Mouse (Mus musculus) embryonic facial prominence, embryonic 10.5 days (tissue): ENCODE results near the gene Mllt3. TPM values are rescaled to one million over a fixed set of nuclear protein-coding genes. Genes with fewer than 3 reads are reported as not detected.
A peak's percentile ranks its signal among the peaks of the same experiment; 100 is the strongest.

Experiments
- DNase-seq: peaks from one replicate; pipeline ENCODE4 v3.0.0-alpha.2; 2017; ENCODE audit warnings: low spot score
- H3K27ac ChIP-seq: fragments of 300-500 bp; sonication (generic); replicated peaks from 2 replicates; pipeline ENCODE4 v1.5.1; 2016; ENCODE audit warnings: mild to moderate bottlenecking
- H3K27me3 ChIP-seq: fragments of 300-500 bp; sonication (generic); replicated peaks from 2 replicates; pipeline ENCODE4 v1.6.1; 2016; ENCODE audit warnings: low read depth, mild to moderate bottlenecking; ENCODE audit not compliant: poor library complexity, severe bottlenecking
- H3K36me3 ChIP-seq: fragments of 300-500 bp; sonication (generic); replicated peaks from 2 replicates; pipeline ENCODE4 v1.6.1; 2016; ENCODE audit warnings: mild to moderate bottlenecking, moderate library complexity
- H3K4me1 ChIP-seq: fragments of 300-500 bp; sonication (generic); 2 replicates; pipeline ENCODE4 v1.6.1; 2016
- H3K4me3 ChIP-seq: fragments of 300-500 bp; sonication (generic); 2 replicates; pipeline ENCODE4 v1.5.1; 2016; ENCODE audit warnings: mild to moderate bottlenecking, moderate library complexity
- H3K9me3 ChIP-seq: fragments of 300-500 bp; sonication (generic); 2 replicates; pipeline ENCODE4 v1.6.1; 2016; ENCODE audit warnings: mild to moderate bottlenecking
- WGBS: fragments of 180-500 bp; shearing (Covaris S2); methylation state at CpG from one replicate; pipeline ENCODE4 v1.1.7; 2016; 5-methylcytosine and 5-hydroxymethylcytosine counted together
- polyA plus RNA-seq: library from polyadenylated mRNA; unstranded; fragments of >200 nt; fragmentation: Nextera tagmentation; extraction: Ambion mirVana; gene quantifications from 2 replicates; pipeline ENCODE4 v1.2.1, GENCODE M21; 2016

The Mllt3 gene
- polyA plus RNA-seq, 1 experiment from 2014 or later = 55.4 TPM

DNA sequence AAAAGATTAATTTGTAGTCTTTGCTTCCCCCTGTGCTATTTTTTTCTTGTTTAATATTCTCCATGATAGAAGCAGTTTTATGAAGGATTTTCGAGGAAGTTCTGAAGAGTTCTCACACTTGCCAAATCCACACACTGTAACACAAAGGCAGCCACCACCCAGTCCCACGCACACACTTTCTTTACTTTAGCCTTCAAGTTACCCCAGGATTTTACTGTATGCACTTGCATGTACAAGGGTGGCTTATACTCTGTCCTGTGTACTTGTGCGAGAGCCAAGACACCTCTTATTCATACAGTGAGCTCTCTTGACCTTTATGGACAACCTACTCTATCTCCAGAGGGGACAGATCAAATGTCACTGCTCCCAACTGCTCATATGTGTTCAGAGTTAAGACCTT is 209.5 kb downstream of the Mllt3 start:
- Histone ChIP-seq H3K4me3 (no peak overlapping the region), H3K27me3 (no peaks in the 10 kb centered on the region), H3K27ac (no peak overlapping the region), H3K36me3 (peaks cover 9% of the 10 kb centered on the region), H3K4me1 (no peaks in the 10 kb centered on the region), H3K9me3 (no peaks in the 10 kb centered on the region)
- DNase-seq = no peak
- 90% methylated on average over 3 of the region's 3 CpGs for WGBS

GRCm38 (mm10) chr4:87823191-87823590 is 210.0 kb downstream of the Mllt3 start:
- H3K36me3 ChIP-seq = peaks cover 9% of the 10 kb centered on the region
- DNase-seq = no peak
- H3K27ac ChIP-seq = no peak overlapping the region
- no peaks in the 10 kb centered on the region for H3K27me3 ChIP-seq
- WGBS = 86% methylated on average over 6 of the region's 6 CpGs
- H3K4me3 ChIP-seq = no peak overlapping the region
- H3K4me1 ChIP-seq = no peaks in the 10 kb centered on the region
- no peaks in the 10 kb centered on the region for H3K9me3 ChIP-seq

GRCm38 (mm10) chr4:87820911-87821310 is 212.3 kb downstream of the Mllt3 start:
- Histone ChIP-seq H3K36me3 (peaks cover 9% of the 10 kb centered on the region), H3K27ac (no peak overlapping the region), H3K9me3 (no peaks in the 10 kb centered on the region), H3K4me1 (no peaks in the 10 kb centered on the region), H3K27me3 (no peaks in the 10 kb centered on the region), H3K4me3 (no peak overlapping the region)
- WGBS = 86% methylated on average over 3 of the region's 3 CpGs
- no peak for DNase-seq

DNA sequence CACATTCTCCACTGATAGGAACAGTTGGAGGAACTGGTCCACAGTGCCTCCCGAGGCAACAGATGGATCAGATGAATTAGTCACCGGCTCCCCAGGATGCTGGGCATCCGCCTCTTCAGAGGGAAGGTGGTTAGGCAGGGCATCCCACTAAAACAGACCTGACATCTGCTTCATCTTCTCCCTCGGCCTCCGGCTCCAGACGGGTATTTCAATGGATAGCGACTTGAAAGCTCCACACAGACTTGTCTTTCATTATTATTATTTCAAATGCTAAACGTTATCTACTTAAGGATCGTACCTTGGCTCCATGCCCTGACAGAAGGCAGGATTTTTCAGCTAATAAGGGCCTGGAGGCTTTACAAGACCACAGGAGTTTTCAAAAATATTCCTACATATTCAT is 214.0 kb downstream of the Mllt3 start:
- Histone ChIP-seq H3K4me3 (no peak overlapping the region), H3K27ac (no peak overlapping the region), H3K9me3 (no peaks in the 10 kb centered on the region), H3K27me3 (no peaks in the 10 kb centered on the region), H3K4me1 (no peaks in the 10 kb centered on the region), H3K36me3 (peaks cover 9% of the 10 kb centered on the region)
- 73% methylated on average over 9 of the region's 9 CpGs for WGBS
- DNase-seq = no peak

DNA sequence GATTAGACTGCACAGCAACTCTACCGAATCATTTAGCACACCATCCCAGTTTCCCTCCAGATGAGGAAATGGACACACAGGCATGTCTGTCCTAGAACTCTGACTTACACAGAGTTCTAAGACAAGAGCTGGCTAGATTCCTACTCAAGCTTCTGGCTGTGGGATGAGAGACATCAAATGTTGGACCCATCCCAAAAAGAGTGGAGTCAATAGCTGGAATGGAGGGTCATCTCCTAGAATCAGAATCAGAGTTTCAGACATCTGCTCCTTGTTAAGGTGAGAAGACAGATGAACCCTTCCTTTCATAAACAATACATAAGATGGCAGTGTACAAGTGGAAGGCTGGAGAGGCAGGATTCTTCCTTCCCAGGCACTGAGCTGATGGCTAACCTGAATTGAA is 214.9 kb downstream of the Mllt3 start:
- Histone ChIP-seq H3K27me3 (no peaks in the 10 kb centered on the region), H3K4me1 (no peaks in the 10 kb centered on the region), H3K9me3 (no peaks in the 10 kb centered on the region), H3K4me3 (no peak overlapping the region), H3K27ac (no peak overlapping the region), H3K36me3 (peaks cover 9% of the 10 kb centered on the region)
- DNase-seq = no peak
- 97% methylated on average over 1 of the region's 1 CpGs for WGBS

DNA sequence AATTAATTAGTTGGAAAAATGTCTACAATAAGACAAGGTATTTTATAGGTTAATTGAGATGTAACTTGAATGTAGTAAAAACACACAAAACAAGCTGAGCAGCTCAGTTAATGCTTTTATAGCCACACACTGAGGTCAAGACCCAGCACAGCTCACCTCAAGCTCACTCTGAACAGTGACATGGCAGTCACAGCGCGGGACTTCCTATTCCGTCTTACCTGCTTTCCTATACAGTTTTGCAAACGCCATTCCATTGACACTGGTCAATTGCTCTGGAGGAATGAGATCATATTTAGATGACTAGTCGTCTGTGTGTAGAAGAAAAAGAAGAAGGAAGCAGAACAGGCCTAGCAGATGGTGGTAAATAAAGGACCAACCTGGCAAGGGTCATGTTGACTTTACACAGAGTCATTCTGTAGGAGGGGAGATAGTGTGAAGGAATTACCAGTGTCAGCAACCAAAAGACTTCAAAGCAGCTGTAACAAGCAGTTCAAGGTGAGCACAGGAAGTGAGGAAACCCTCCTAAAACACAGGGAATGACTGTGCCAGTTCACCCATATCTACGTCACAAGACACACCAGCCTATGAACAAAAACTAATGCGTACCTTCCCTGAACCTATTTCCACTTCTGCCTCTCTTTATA is 217.6 kb downstream of the Mllt3 start:
- H3K4me3 ChIP-seq = no peak overlapping the region
- no peak overlapping the region for H3K27ac ChIP-seq
- H3K9me3 ChIP-seq = no peaks in the 10 kb centered on the region
- 0 out of 2 replicates have a peak, but pooled peaks cover under 1% of the 10 kb centered on the region for H3K4me1 ChIP-seq
- H3K36me3 ChIP-seq = no peaks in the 10 kb centered on the region
- H3K27me3 ChIP-seq = no peaks in the 10 kb centered on the region
- no peak for DNase-seq
- WGBS = 88% methylated on average over 7 of the region's 7 CpGs

GRCm38 (mm10) chr4:87811899-87812298 is 221.3 kb downstream of the Mllt3 start:
- DNase-seq = no peak
- no peaks in the 10 kb centered on the region for H3K36me3 ChIP-seq
- no peaks in the 10 kb centered on the region for H3K9me3 ChIP-seq
- WGBS = 92% methylated on average over 2 of the region's 2 CpGs
- no peak overlapping the region for H3K4me3 ChIP-seq
- H3K4me1 ChIP-seq = peaks cover 5% of the 10 kb centered on the region; the same call in 1 of the 2 replicates
- no peaks in the 10 kb centered on the region for H3K27me3 ChIP-seq
- H3K27ac ChIP-seq = no peak overlapping the region

GRCm38 (mm10) chr4:87806196-87806987 is 226.8 kb downstream of the Mllt3 start:
- Histone ChIP-seq H3K9me3 (no peaks in the 10 kb centered on the region), H3K4me3 (no peak overlapping the region), H3K27ac (no peak overlapping the region), H3K27me3 (no peaks in the 10 kb centered on the region), H3K4me1 (peaks cover 23% of the 10 kb centered on the region), H3K36me3 (no peaks in the 10 kb centered on the region)
- peak; percentile 16 for DNase-seq
- WGBS = 20% methylated on average over 6 of the region's 6 CpGs

GRCm38 (mm10) chr4:87804576-87804975 is 228.6 kb downstream of the Mllt3 start:
- no peaks in the 10 kb centered on the region for H3K9me3 ChIP-seq
- H3K4me3 ChIP-seq = no peak overlapping the region
- H3K36me3 ChIP-seq = no peaks in the 10 kb centered on the region
- no peak for DNase-seq
- no peak overlapping the region for H3K27ac ChIP-seq
- H3K4me1 ChIP-seq = peaks cover 19% of the 10 kb centered on the region
- H3K27me3 ChIP-seq = no peaks in the 10 kb centered on the region
- 44% methylated on average over 3 of the region's 3 CpGs for WGBS

GRCm38 (mm10) chr4:87803313-87803712 is 229.9 kb downstream of the Mllt3 start:
- no peak for DNase-seq
- peaks cover 19% of the 10 kb centered on the region for H3K4me1 ChIP-seq
- H3K27ac ChIP-seq = no peak overlapping the region
- H3K27me3 ChIP-seq = no peaks in the 10 kb centered on the region
- no peak overlapping the region for H3K4me3 ChIP-seq
- no peaks in the 10 kb centered on the region for H3K9me3 ChIP-seq
- H3K36me3 ChIP-seq = no peaks in the 10 kb centered on the region
- 81% methylated on average over 3 of the region's 3 CpGs for WGBS

GRCm38 (mm10) chr4:87802140-87802539 is 231.0 kb downstream of the Mllt3 start:
- Histone ChIP-seq H3K9me3 (no peaks in the 10 kb centered on the region), H3K4me1 (peaks cover 19% of the 10 kb centered on the region), H3K27ac (no peak overlapping the region), H3K27me3 (no peaks in the 10 kb centered on the region), H3K4me3 (no peak overlapping the region), H3K36me3 (no peaks in the 10 kb centered on the region)
- no peak for DNase-seq
- WGBS = 82% methylated on average over 4 of the region's 4 CpGs

DNA sequence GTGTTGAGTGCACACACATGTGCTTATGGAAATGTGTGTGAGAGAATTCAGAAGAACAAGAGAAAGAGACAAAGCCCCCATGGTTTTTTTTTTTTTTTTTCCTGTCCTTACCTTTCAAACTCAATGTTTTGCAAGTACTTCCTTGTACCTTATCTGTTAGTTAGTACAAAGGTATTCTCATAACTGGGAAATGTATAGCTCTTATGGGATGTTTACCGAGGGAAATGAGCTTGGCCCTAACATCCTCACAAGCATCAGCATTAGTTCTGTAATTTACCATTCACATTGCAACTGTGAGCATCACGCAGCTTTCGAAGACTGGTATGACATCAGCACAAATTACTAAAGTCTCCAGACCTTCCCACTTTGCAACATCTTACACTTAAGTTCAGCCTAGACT is 231.8 kb downstream of the Mllt3 start:
- Histone ChIP-seq H3K36me3 (no peaks in the 10 kb centered on the region), H3K27ac (no peak overlapping the region), H3K4me1 (peaks cover 12% of the 10 kb centered on the region), H3K9me3 (no peaks in the 10 kb centered on the region), H3K4me3 (no peak overlapping the region), H3K27me3 (no peaks in the 10 kb centered on the region)
- DNase-seq = no peak
- 90% methylated on average over 3 of the region's 3 CpGs for WGBS

- WGBS = 85% methylated on average over 1 of the region's 1 CpGs
Observed at GRCm38 (mm10) chr4:87800276-87800675, 232.9 kb downstream of the Mllt3 start.

More at GRCm38 (mm10) chr4:87800276-87800675, 232.9 kb downstream of the Mllt3 start:
- H3K4me3 ChIP-seq = no peak overlapping the region
- H3K36me3 ChIP-seq = no peaks in the 10 kb centered on the region
- DNase-seq = no peak
- H3K9me3 ChIP-seq = no peaks in the 10 kb centered on the region
- H3K4me1 ChIP-seq = peaks cover 13% of the 10 kb centered on the region
- H3K27me3 ChIP-seq = no peaks in the 10 kb centered on the region
- H3K27ac ChIP-seq = no peak overlapping the region
